Comparison of ENCODE assay signal across 9 mouse cellular contexts in genomic region chr17:3314625-3315020, GRCm38 (mm10). TPM values are rescaled to one million over a fixed set of nuclear protein-coding genes. Genes with fewer than 3 reads are reported as not detected.
DNase-seq lines count a peak whose midpoint lies in the region; ATAC-seq and TF ChIP-seq lines count a peak whose summit lies in the region.
"Had no signal": no experiment of that assay in that cellular context is flagged by ENCODE, and none has a peak within 500 bp of the region (broad histone marks: within the 10 kb centered on the region; RNA-seq: fewer than 3 reads in every experiment).

No protein-coding gene starts in this region.

- no peak overlapping the region for H3K27ac ChIP-seq in liver, embryonic 16.5 days (ENCODE audit: low read length)

- H3K27me3 ChIP-seq in E14TG2a.4 (ENCODE audit: insufficient read depth, low read length) = peaks cover 58% of the 10 kb centered on the region
- no peaks in the 10 kb centered on the region for H3K27me3 ChIP-seq in liver, embryonic 16.5 days (ENCODE audit: control insufficient read depth, insufficient read depth, low read depth, low read length)

- TF ChIP-seq CTCF in E14TG2a.4 (conservative IDR thresholded peaks at IDR 0.05; ENCODE audit: low read length) = no peak

- H3K9ac ChIP-seq in liver, embryonic 16.5 days (ENCODE audit: low read depth, low read length) = no peak overlapping the region; the same call in 1 of the 2 replicates

- H3K36me3 ChIP-seq in E14TG2a.4 (ENCODE audit: insufficient read depth, low read length) = no peaks in the 10 kb centered on the region
- H3K36me3 ChIP-seq in liver, embryonic 16.5 days (ENCODE audit: control insufficient read depth, insufficient read depth) = no peaks in the 10 kb centered on the region

- no peaks in the 10 kb centered on the region; the same call in 1 of the 2 replicates for H3K9me3 ChIP-seq in E14TG2a.4 (ENCODE audit: low read length)
- no peaks in the 10 kb centered on the region for H3K9me3 ChIP-seq in liver, embryonic 16.5 days (replicated peaks; ENCODE audit: control insufficient read depth, low read length)

- peak overlapping the region; percentile 65 for H3K4me2 ChIP-seq in liver, embryonic 16.5 days (ENCODE audit: low read depth, low read length)

- peak overlapping the region; percentile 50 for H3K4me3 ChIP-seq in E14TG2a.4 (replicated peaks; ENCODE audit: low read length)
- peak overlapping the region; percentile 57 for H3K4me3 ChIP-seq in liver, embryonic 16.5 days (ENCODE audit: low read depth, low read length)

- H3K4me1 ChIP-seq in E14TG2a.4 (replicated peaks; ENCODE audit: low read depth, low read length) = peaks cover 4% of the 10 kb centered on the region; the same call in 1 of the 2 replicates
- no peaks in the 10 kb centered on the region for H3K4me1 ChIP-seq in liver, embryonic 16.5 days (ENCODE audit: control insufficient read depth, low read depth, low read length)

- 29% methylated on average over 3 of the region's 3 CpGs for WGBS in liver, embryonic 16.5 days (ENCODE audit: insufficient replicate concordance)

- no peak for ATAC-seq in liver, embryonic 16.5 days (ENCODE audit: low read depth)
- ATAC-seq in monocyte, adult 5-6 weeks (replicated peaks; ENCODE audit: insufficient number of reproducible peaks, low FRiP score, low TSS enrichment, poor library complexity, severe bottlenecking) = no peak

- DNase-seq in adrenal gland, adult 2 months = peak; percentile 15
- DNase-seq in adrenal gland, postnatal 4 days (ENCODE audit: low spot score in 2 of 2) = no peak
- peak; percentile 70 for DNase-seq in gonadal fat pad, adult 2 months (ENCODE audit: low read depth)
- DNase-seq in right cerebral cortex, adult 18-20 months = no peak
- DNase-seq in cerebellum, postnatal 10 days = no peak

RNA-seq across cellular contexts. Expression of gene Tiam2, which starts 11.8 kb away (rescaled TPM):
- total RNA-seq in adrenal gland, adult 2 months (2021) = 10 to 100 TPM; 22.3 to 29.4 TPM
- polyA plus RNA-seq in adrenal gland, adult 2 months (2012; rRNA removed) = 5.3 and 6.5 TPM in 2 replicates
- total RNA-seq in adrenal gland, postnatal 4 days (2021) = 10 to 100 TPM; 19.6 to 20.8 TPM
- 0.82 and 1.2 TPM in 2 replicates for polyA plus RNA-seq in gonadal fat pad, adult 2 months (2012; rRNA removed)
- polyA plus RNA-seq in liver, embryonic 16.5 days (2015; fragmentation: Nextera tagmentation; extraction: Ambion mirVana) = 0.72 and 0.86 TPM in 2 replicates
- 128 to 196 TPM (median 161 TPM) in 3 replicates for total RNA-seq in monocyte, adult 5-6 weeks (2017)
- polyA plus RNA-seq: erythroblast, embryonic 14.5 days had no signal

Comparison
In these comparisons a context has a peak if more than half of its experiments do, and no peak if none do; other contexts are left out.
1. DNase-seq: peak in adrenal gland, adult 2 months (single experiment) and gonadal fat pad, adult 2 months (single experiment); none in adrenal gland, postnatal 4 days (0 of 2), right cerebral cortex, adult 18-20 months (single experiment) and cerebellum, postnatal 10 days (0 of 2).